Mouse (Mus musculus) layer of hippocampus, postnatal 14 days (tissue): Measurements from ENCODE around the gene Fry. TPM values are rescaled to one million over a fixed set of nuclear protein-coding genes. Genes with fewer than 3 reads are reported as not detected.

Experiments
- DNase-seq, 2 experiments: peaks; one replicate each; pipeline ENCODE4 v3.0.0; 2021 to 2022; ENCODE audit warnings: low spot score in 2 of 2, mixed read lengths in 1 of 2
- total RNA-seq, 2 experiments: library from RNA; stranded (reverse); gene quantifications; 2 replicates each; pipeline ENCODE4 v1.2.3; 2021

The Fry gene
- total RNA-seq, 2 experiments from 2014 or later = 228 to 239 TPM

DNA sequence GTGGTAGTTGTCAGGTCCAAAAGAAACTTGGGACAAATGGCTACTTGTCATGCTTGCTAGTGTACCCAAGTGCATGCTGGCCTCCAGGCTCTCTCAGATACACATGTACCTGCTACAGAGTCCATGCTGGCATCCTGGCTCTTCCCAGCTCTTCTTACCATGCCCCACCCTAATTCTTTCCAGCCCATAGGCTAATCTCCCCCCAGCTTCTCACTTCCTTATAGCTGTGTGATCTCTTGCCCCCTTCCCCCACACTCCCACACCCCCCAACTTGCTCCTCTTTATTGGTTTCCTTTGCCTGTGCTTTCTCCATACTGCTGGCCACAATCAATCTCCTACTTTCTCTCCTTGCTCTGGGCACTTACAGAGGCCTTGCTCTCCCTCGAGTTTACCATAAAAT lies 146.6 kb downstream of the Fry start:
- no peak for DNase-seq

DNA sequence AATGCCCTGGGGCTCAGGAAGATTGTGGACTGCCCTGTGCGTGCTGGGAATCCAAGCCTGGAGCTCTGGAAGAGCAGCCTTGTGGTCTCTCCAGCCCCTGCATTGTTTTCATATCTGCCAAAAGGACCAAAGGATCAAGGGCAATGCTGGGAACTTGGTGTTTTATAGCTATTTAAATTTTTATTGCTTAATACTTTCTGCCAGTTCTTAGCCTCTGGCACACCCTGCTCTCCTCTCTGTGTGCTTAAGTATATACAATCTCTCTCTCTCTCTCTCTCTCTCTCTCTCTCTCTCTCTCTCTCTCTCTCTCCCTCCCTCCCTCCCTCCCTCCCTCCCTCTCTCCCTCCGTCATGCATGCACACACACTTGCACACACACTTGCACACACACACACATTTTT lies 147.5 kb downstream of the Fry start:
- no peak for DNase-seq

DNA sequence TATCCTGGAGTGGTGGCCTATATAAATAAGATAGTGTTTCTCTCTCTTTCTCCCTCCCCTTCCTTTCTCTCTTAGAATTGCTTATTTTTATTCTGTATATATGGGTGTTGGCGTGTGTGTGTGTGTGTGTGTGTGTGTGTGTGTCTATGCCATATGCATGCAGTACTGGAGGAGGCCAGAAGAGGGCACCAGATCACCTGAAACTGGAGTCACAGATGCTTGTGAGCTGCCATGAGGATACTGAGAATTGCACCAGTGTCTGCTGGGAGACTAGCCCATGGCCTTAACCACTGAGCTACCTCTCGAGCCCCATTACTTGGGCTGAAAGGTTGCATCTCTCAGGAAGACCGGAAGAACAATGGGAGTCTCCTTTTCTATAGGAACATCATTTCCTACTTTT lies 149.8 kb downstream of the Fry start:
- no peak for DNase-seq

DNA sequence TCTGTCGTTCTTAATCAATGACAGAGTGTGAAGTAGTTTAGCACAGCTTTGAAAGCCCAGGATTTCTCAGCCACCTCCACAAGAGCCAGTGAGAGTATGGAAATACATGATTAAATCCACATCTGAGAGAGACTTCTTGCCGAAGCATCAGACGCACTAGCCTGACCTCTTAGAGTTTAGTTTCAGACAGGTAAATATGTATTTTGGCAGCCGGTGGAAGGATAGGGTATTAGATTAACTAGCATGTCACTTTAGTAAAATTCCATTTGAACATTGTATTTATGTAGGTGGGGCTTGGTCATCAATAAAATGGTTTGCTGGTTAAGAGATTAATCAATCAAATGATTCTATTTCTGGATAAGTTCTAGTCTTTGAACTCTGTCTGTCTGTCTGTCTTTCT lies 152.0 kb downstream of the Fry start:
- DNase-seq = no peak

DNA sequence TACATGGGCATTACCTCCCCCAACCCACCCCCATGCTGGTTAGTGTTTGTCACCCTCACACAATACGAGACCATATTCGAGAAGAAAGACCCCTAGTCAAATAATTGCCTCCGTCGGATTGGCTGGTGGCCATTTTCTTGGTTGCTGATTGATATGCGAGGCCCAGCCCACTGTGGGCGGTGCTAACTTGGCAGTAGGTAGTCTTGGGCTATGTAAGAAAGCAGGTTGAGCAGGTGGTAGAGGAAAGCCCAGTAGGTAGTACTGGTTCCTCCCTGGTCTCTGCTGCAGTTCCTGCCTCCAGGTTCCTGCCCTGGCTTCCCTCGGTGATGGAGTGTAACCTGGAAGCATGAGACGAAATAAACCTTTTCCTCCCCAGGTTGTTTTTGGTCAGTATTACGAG lies 153.7 kb downstream of the Fry start:
- DNase-seq = no peak

DNA sequence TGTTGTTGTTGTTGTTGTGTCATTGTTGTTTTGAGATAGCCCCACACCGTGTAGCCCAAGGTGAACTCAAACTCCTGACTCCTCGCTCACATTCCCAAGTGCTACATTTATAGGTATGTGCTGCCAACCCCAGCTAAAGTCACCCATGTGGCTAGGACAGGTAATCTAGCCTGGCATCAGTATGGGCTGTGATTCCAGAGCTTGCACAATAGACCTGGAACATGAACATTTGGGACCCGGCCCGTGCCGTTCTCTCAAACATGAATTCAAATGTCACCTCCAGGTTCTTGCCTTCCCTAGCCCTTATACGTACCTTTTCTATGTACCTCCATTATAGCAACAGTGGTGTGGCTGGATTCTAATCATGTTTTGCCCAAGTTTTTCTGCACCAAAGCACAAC lies 156.9 kb downstream of the Fry start:
- DNase-seq = no peak

DNA sequence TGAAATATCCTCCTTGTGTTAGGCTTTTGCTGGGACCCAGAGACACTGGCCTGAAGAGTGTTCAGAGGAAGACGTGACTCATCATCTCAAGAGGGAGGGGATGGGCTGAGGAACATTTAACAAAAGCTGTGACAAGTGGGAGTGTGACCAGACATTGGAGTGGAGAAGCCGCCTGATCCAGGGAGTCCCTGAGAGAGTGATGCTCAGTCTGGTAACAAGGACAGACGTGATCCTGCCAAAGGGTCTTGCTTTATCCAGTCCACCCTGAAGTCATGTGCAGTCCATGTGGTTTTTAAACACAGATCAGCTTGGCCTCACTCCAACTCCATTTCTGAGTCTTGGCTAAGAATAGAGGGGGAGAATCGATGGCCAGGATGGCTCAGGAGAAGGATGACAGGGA lies 158.2 kb downstream of the Fry start:
- DNase-seq = no peak

DNA sequence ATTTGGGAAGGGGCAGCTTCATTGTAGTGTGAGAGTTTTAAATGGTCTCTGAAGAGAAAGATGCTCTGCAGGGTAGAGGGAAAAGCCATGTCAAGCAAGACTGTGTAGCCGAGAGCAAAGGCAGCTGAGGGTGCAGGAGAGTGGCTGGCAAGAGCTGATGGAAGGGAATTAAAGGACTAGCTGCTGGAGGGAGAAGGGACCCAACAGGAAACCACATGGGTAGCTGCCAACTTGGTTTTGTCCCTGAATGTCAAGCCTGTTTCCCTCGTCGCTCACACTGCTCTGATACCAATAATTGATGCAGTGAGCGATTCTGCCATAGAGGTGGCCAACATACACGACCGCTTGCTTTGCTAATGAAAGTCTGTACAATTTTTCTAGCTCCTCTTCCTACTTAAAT lies 160.9 kb downstream of the Fry start:
- DNase-seq = peak in 1 of 2 experiments; percentile 34

DNA sequence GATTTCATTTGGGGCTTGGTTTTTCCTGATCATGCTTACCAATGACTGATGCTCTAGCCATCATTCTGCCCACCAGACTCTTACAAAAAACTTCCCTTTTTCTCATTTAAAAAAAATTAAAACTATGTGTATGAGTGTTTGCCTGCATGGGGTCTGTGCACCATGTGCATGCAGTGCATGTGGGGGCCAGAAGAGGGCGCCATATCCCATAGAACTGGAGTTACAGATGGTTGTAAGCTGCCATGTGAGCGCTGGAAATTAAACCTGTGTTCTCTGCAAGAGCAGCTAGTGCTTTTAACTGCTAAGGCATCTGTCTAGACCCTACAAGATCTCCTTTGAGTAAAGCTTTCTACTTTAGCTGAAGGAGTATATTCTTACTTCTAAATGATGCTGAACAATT lies 162.6 kb downstream of the Fry start:
- DNase-seq = no peak

DNA sequence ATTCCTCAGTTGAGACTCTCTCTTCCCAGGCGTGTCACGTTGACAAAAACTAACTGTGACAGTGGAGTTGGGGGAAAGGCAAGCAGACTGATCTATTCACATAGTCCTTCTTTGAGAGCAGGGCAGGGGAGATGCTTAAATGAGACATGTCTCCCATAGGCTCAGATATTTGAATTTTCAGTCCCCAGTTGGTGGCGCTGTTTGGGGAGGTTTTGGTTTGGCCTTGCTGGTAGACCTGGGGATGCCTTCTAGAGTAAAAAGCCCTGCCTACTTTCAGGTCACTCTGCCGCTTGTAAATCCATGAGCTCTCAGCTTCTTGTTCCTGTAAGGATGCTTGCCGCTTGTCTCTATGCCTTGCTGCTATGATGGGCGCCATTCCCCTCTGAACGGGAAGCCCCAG lies 163.6 kb downstream of the Fry start:
- no peak for DNase-seq

DNA sequence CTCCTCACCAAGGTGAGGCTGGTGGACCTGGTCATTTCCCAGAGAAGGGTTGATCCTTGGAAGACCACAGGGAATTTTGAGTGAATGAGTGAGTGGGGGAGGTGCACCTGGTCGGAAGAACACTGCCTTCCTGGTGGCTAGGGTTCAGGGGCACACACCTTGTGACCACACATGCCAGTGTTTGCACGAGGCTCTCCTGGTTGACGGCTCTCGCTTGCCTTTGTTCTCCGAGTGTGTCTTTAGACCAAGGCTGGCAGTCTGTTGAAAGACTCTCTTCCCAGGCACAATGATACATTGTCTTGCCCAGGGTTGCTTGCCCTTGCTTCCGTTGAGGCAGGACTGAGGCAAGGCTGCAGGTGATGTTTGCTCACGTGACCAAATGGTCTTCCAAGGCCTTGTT lies 169.5 kb downstream of the Fry start:
- DNase-seq = no peak

DNA sequence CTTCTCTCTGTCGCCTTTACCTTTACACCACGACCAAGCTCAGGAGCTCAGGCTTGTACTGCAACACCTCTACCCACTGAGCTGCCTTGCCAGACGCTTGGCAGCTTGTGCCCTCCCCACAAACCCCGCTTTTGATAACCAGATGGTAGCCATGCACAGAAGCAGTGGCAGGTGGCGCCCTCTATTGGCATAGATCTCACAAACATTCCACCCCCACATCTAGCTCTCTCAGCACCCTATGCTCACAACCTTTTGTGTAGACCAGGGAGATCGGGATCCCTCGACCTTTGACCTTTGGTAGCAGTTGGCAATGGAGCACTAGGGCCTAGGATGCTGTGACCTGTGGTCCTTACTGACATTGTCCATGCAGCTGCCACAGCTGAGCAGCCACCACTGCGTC lies 171.2 kb downstream of the Fry start:
- DNase-seq = peak; percentile 58 to 66

DNA sequence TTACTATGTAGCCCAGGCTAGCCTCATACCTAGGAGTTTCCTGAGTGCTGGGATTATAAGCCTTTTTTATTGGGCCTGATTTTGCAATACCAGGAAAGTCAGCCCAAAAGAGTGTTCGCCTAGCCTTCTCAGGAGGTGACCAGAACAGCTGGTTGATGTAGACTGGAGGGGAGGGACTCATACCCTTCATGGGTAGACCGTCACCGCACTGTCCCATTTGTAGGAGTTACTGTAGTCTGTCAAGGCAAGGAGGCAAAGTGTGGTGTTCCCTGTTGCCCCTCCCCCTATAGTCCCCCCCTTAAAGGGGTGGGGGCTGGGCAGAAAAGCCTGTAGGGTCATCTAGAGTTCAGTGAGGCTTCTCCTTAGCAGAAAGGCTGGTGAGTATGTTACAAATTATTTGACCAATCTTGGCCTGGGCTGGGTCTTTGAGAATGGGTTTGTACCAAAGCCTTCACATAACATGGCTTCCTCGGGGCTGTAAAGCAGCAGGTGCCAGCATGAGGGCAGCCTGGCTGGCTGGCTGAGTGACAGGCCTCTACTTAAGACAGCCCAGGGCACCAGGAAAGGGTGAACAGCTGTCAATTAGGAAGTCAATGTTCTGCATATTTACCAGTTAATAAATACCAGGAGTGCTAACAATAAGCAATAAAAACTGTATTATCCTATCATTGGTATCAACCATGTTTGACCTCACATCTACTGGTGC lies 172.2 kb downstream of the Fry start:
- no peak for DNase-seq

DNA sequence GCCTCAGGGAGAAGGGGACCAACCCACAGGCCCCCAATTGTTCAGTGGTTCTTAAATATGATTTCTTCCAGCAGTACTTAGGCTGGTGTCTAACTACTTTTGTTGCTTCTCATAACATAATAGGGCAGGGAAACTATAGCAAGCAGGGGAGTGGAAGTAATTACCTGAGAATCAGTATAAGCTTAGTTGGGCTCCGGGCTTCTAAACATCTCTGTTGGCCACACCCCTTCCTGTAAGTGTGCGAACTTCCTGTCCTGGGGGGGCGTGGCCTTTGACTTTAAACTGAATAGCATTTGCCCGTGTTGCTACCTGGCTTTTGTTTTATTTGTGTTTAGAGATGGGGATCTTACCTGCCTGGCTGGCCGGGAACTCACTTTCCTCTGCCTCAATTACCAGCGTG lies 172.8 kb downstream of the Fry start:
- DNase-seq = no peak

DNA sequence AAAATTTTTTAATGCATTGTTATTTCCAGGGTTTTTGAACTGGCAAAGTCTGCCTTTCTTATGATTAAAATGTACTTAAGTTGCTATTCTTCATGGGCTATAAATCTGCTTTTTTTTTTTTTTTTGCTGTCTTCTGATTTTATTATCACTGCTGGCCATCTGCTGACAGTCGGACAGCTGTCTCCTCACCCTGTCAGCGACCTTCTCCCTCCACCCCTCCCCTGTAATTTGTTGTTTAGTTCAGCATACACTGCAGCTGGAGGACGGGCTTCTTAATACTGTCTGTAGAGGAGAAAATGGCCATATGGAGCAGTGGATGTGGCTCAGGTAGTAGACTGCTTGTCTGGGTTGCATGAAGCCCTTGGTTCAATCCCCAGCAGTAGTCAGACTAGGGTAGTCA lies 173.7 kb downstream of the Fry start:
- DNase-seq = no peak

DNA sequence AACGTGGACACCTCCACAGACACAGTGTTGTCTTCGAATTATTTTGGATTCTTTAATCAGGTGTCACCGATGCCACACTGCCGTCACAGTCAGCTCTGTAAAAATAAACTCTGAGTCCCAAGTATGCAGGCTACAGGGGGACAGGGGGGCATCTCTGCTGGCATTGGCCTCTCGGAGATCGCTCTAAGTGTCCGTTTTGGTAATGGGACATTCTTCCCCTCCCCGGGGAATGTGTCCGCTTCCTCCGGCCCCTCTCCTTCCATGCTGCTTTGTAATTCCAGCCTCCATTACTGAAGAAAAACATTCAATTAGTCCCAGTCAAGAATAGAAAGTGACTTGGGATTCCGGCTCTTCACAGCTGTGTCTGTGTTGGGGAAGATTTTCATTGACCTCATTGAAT lies 175.9 kb downstream of the Fry start:
- DNase-seq = no peak

DNA sequence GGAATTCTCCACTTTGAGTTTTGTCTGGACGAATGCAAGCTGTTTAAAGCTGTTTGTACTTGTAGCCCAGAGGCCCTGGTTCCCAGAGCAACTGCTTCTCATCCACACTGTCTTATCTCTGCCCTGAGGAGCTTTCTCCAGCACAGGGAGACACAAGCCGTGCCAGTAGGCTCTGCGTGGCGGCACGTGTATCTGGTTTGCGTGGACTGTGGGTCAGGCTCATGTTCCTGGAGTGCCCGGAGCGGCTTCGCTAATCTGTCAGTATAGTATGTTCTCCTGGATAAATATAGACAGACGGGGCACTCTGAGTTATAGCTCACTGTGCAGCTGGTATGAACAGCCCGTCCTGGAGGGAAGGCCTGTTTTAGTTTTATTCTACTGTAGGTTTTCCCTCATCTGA lies 176.7 kb downstream of the Fry start:
- peak; percentile 52 to 59 for DNase-seq

DNA sequence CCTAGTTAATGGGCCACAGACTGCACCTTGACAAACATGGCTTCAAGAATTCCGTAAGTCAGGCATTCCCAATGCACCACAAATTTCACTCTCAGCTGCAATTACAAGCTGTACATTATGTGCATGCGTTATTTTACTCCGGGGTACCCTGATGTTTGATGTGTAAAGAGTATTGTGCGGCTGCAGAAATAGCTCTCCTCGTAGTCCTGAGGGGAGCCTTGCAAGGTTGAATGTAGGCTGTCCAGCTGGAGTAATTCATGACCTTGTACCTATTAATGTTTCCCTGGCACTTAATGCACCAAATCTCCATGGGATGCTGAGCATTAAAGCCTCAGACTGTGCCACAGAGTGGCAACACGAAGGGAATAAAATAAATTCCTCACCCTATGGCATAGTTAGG lies 180.5 kb downstream of the Fry start:
- DNase-seq = no peak

DNA sequence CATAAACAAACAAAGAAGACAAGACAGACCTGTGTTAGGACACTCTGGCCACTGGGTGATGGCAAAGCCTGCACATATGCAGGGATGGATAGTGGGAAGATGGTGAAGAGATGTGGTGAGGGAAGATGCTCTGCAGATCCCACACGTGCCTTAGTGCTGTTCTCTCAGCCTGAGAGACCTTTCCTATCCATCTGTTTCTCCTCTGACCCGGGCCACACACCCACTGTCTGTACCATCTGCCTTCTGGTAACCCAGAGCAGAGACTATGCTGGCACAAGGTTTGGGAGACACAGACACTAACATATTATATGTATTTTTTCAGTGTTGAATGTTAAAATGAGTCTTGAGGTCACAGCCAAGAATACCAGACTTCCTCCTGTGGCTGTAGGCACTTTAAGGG lies 183.7 kb downstream of the Fry start:
- DNase-seq = no peak

DNA sequence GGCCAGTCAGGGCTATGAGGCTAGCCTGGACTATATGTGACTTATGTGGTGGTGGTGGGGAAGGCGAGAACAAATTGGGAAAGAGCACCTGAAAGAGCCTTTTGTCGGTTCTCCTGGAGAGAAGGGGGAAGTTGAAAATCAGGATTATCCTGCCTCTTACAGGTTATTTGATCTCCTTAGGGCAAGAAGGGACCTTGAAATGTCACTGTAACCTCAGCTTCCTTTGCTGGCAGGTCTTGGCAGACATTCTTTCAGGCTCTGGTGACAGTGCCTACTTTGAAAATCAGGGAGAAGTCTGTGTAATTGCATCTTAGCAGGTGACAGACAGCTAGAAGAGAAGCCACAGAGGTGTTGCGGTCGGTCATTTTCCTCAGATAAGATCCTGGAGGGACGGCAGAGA lies 184.6 kb downstream of the Fry start:
- no peak for DNase-seq

DNA sequence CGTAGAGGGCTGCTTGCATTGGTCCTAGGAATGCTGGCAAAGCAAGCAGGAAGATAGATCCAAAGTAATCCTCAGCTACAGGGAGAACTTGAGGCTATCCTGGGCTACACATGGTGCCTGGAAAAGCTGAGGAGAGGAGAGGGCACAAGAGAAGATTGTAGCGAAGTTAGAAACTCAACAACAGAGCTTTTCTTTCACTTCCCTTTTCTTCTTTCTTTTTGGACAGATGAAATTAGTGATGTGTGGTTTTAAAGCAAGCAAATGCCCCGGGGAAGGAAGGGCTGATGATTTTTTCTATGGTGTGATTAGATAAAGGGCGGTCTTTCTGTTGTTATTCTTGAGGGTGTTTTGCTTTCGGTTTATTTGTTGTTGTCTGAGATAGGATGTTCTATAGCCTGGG lies 188.1 kb downstream of the Fry start:
- no peak for DNase-seq

DNA sequence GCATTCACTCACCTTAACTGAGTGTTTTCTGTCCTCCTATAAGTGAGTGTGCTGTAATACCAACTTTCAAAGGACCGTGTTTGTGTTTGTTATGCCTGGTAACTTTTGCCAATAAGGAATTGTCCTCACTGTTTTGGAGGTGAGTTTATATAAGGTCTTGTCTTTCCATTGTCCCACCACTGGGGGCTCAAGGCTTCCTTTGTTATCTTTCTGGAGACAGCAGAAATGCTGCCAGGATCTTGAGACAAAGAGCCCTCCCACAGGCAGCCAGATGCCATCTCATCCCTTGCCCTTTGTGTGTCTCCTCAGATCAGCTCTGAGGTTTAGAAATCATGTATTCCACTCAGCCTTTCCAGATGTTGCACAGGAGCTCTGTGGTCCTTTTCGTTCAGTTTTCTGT lies 194.8 kb downstream of the Fry start:
- DNase-seq = no peak

DNA sequence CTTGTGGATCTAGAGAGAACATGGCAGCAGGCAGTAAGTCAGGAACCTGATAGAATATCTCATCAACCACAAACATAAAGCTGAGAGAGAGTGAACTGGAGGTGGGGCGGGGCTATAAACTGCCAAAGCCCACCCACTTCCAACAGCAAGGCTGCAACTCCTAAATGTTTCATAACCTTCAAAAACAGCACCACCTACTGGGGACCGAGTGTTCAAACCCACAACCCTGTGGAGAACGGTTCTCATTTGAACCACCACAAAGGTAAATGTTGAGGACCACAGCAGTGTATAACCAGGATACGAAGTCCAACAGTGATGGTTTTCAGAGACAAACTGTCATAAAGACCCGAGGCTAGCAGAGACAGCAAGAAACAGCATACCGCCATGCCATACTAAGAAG lies 196.1 kb downstream of the Fry start:
- DNase-seq = no peak

DNA sequence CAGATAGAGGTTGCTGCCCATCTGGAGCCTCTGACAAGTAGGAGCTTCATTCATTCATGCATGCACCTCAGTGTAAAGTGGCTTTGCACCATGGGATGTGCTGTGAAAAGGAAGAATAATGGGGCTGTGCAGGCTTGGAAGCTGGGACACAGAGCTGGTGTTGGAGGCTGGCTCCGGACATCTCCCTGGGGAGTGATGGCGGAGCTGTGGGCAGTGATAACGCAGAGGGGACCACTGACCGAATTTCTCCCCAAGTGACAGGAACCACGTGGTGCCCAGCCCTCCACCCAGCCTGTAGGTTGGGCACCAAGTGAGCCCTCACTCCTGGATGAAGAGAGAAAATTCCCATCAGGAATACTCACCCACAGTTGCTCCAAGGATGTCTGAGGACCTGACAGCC lies 207.0 kb downstream of the Fry start:
- no peak for DNase-seq
